Mouse (Mus musculus): ENCODE measurements at regions not wholly inside any gene's neighbourhood (a gene's known extent, or its start where the extent isn't known, plus 50 kb on each side); places are given as distances from the start of the nearest gene placed in this dataset.

DNA sequence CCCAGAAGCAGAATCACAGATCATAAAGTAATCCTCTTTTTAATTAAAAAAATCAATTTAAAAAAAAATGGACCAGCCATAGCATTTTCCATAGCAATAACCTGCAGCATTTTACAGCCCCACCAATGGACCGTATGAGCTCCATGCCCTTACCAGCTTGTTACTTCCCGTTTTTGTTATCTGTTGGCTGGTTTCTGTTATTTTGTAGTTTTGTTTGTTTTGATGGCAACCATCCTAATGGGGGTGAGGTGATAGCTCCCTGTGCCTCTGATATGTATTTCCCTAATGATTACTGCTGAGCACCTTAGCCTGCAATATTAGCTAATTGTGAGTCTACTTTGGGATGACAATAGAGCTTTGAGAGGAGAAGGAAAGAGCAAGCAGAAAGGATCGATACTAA, 504.1 kb upstream of the Adam5 start:
- TF ChIP-seq GATA1 (IDR thresholded peaks at IDR 0.05; ENCODE audit: low read length), result no peak

DNA sequence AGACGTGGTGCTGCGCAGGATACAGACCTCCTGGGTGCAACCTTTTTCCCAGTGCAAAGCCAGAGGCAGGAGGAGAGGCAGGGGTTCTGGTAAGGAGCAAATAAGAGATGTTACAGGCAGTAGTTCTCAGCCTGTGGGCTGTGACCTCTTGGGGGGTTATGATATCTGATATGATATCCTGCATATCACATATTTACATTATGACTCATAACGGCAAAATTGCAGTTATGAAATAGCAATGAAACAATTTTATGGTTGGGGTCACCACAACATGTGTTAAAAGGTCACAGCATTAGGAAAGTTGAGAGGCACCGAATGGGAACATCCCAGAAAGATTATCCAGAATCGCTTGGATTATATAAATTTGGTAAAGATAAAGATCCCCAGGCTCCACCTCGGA, 502.8 kb upstream of the Adam5 start:
- TF ChIP-seq GATA1 (IDR thresholded peaks at IDR 0.05; ENCODE audit: low read length), result no peak

DNA sequence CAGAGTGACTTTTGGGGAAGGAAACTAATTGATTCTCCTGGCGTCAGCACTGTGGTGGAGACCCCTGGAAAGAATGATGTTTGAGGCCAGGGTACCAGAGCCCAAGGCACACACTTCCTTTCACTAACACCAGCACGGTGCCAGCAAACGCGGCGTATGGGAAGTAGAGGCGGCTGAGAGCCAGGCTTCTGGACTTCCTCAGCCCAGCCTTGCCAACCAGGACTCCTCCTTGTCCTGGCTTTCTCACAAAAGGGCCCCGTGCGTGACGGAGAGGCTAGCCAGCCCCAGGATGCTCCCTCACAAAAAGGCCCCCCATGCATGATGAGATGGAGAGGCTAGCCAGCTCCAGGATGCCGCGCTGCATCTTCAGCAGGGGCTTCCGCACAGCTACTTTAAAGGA, 502.1 kb upstream of the Adam5 start:
- TF ChIP-seq GATA1 (IDR thresholded peaks at IDR 0.05; ENCODE audit: low read length), result no peak

DNA sequence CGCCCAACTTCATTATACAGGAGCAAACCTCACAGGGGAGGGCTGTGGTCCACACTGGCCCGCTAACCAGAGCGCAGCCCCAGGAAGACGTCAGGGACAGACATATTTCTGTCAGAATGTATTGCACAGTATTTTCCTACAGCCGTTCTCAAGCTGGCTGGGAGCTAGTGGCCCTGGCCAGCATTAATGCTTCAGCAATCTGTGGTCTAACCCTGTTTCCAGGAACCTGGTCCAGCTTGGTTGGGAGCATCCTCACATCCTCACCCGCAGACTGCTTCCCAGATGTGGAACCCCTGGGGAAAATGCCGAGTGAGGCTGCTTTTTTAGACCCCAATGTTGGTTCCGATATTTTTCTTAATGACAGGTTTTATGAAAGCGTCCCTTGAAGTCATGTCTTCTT, 500.6 kb upstream of the Adam5 start:
- TF ChIP-seq GATA1 (IDR thresholded peaks at IDR 0.05; ENCODE audit: low read length), result no peak

DNA sequence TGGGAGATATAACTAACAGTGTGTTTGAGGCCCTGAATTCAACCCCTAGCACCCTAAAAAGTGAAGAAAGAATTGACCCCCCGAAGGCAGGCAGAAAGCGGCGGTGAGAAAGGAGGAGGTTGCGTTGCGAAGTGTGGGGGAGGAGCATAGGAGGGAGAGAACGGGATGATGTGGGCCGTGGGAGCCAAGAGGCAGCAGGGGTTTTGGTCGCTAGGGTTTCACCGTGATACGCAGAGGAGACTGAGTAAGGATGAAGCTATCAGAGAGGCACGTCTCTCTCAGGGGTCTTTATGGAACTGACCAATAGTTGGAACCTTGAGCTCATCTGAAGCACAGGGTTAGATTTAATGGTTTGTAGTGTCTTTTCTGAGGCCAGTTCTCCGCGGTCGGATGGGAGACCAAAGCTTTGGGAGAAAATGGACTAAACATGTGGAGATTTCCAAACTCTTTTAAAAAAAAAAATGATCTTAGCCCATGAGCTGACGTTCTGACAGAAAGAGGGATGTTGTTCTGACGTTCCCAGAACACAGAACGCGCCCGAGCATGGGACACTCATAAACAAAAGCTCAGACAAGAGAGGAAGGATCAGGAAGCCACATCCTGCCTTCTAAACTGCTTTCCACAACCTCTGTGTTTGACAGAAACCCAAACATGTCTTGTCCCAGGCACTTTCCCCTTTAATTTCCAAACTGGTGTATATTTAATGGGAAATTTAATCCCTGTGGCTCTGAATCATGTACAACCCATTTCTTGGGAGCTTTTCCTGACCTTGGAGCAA, 499.7 kb upstream of the Adam5 start:
- TF ChIP-seq GATA1 (IDR thresholded peaks at IDR 0.05; ENCODE audit: low read length), result no peak

DNA sequence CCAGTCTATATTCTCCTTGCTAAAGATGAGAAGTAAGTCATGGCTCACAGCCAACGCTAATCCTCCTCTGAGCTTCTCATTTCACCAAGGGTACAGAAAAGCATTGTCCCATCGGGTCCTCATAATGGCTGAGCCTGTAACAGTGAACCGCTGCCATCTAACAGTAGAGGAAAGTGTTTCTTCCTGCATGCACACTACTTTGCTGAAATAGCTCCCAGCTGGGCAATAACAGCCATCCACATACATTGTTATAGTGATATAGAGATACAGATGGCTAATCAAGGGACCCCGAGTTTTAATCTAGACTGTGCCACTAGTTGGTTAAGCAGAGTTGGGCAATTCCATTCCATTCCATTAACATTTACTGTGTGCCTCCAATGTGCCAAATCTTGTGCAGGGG, 492.2 kb upstream of the Adam5 start:
- TF ChIP-seq GATA1 (IDR thresholded peaks at IDR 0.05; ENCODE audit: low read length), result no peak

DNA sequence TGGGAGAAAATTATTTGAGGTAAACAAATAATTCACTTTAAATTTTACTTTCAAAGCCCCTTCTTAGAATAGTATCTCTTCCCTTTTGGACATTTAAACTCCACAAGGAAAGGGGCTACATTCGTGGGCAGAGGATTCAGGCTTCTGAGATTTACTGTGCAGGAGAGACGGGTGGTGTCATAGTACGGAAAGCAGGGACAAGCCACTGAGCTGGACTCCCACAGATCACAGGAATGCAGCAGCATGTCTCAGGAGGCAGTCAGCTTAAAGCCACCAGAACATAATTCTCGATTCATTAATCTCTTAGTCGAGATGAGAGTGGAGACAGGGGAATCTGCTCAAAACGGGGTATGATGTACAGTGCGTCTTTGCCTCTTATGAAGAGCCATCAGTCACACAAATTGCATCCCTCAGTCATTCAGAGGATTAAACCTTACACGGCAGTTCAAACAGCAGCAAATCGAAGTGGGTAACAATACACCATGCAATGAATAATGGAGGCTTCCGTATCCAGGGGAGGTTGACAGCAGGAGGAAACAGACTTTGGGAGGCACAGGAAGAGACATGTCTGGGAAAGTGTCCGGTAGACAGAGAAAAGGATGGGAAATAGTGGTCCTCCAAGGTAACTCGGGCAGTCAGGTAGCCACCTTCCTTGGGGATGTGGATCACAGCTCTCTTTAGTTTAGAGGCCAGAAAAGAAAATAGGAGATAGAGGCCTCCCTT, 487.8 kb upstream of the Adam5 start:
- TF ChIP-seq GATA1 (IDR thresholded peaks at IDR 0.05; ENCODE audit: low read length), result no peak

DNA sequence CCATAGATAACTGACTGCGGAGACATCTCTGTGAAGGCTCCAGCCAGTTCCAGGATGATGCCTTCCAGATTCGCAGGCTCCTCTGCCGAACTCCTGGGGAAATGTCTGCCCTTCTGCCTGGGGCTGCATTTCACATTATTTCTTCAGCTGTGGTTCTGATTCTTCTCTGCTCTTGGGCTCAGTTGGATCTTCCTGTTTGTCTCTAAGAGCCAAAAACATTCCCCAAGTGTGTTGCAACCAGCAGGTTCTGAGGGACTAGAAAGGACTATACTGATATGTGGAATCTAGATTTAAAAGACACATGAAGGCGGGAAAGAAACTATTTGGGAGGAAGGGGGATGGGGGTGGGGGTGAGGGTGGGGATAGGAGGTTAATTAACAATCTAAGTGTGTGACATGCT, 483.8 kb upstream of the Adam5 start:
- TF ChIP-seq GATA1 (IDR thresholded peaks at IDR 0.05; ENCODE audit: low read length), result no peak

DNA sequence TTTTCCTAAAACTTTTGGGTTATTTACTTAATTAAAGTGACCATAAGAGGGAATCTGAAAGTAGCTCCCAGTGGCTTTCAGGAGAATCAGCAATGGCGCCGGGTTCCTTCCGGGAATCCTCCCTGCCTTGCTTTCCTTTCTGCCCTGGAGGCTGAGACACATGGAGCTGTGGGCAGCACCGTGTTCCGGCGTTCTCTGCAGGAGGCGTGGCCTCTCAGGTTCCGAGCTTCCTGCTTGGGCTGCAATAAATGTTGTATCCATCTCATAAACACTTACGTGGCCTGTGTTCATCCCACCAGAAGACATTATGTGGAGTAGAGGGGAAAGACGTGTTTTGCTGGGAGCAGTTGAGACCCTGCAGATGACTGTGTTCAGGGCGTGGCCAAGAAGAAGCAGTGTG, 483.3 kb upstream of the Adam5 start:
- no peak for TF ChIP-seq GATA1 (IDR thresholded peaks at IDR 0.05; ENCODE audit: low read length)

DNA sequence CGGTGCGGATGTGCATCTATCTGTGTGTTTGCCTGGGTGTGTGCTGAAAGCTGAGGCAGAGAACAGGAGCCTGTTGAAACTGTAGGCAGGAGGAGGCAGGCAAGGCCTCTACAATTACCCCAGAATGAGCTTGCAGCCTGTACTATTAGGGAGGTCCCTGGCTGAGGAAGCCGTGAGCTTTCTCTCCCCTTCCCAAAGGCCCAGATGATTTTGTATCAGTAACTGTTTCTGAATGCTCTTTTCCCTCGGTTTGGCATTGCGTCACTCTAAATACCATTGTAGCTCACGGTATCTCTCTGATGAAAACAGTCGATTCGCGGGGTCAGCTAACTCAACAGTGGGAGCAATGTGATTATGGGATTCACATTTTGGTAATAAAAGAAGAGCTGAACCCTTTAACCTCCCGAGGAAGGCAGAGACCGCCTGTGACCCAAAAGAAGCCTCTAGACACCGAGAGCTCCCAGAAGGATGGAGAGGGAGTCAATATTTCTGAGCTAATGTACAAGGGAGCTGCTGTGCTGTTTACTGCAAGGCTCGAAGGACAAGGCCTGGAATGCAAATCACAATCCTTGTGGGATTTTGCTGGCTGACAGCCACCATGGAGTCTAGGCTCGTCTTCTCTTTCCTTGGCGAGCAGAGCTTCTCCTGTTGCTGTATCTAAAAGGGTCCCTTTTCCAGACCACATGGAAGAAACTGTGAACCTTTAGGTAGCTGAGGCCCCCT, 482.8 kb upstream of the Adam5 start:
- TF ChIP-seq GATA1 (IDR thresholded peaks at IDR 0.05; ENCODE audit: low read length), result no peak

All from G1E-ER4 (cell line).